Mouse (Mus musculus) neural tube, embryonic 11.5 days (tissue): ENCODE data around the gene Aamp. TPM values are rescaled to one million over a fixed set of nuclear protein-coding genes. Genes with fewer than 3 reads are reported as not detected.

ENCODE experiments used
- ATAC-seq: fragments of 200-750 bp; cut with Nextera tagmentation; 2 replicates; pipeline ENCODE4 v1.8.0; 2017; ENCODE audit warnings: moderate number of reproducible peaks, mild to moderate bottlenecking, moderate TSS enrichment, moderate library complexity; ENCODE audit not compliant: insufficient read depth, low FRiP score, low TSS enrichment
- DNase-seq: peaks from one replicate; pipeline ENCODE4 v3.0.0-alpha.2; 2015; ENCODE audit warnings: low spot score
- H3K27ac ChIP-seq: fragments of 300-500 bp; sonication (generic); 2 replicates; pipeline ENCODE4 v1.5.1; 2014; ENCODE audit warnings: low read depth, mild to moderate bottlenecking, low read length
- H3K27me3 ChIP-seq: fragments of 300-500 bp; sonication (generic); 2 replicates; pipeline ENCODE4 v1.6.1; 2014; ENCODE audit warnings: mild to moderate bottlenecking, low read length, mixed read lengths; ENCODE audit not compliant: control insufficient read depth, insufficient read depth
- H3K36me3 ChIP-seq: fragments of 300-500 bp; sonication (generic); 2 replicates; pipeline ENCODE4 v1.6.1; 2014; ENCODE audit warnings: mild to moderate bottlenecking, low read length, moderate library complexity, mixed read lengths; ENCODE audit not compliant: control insufficient read depth, insufficient read depth
- H3K4me1 ChIP-seq: fragments of 300-500 bp; sonication (generic); 2 replicates; pipeline ENCODE4 v1.6.1; 2014; ENCODE audit warnings: low read length, mixed read lengths; ENCODE audit not compliant: control insufficient read depth, insufficient read depth
- H3K4me2 ChIP-seq: fragments of 300-500 bp; sonication (generic); 2 replicates; pipeline ENCODE4 v1.6.1; 2014; ENCODE audit warnings: low read depth, mild to moderate bottlenecking, moderate library complexity
- H3K4me3 ChIP-seq: fragments of 300-500 bp; sonication (generic); 2 replicates; pipeline ENCODE4 v1.5.1; 2014; ENCODE audit warnings: low read depth, low read length
- H3K9ac ChIP-seq: fragments of 300-500 bp; sonication (generic); 2 replicates; pipeline ENCODE4 v1.6.1; 2014; ENCODE audit warnings: mild to moderate bottlenecking, low read length
- H3K9me3 ChIP-seq: fragments of 300-500 bp; sonication (generic); 2 replicates; pipeline ENCODE4 v1.6.1; 2016; ENCODE audit warnings: low read length; ENCODE audit not compliant: control insufficient read depth
- WGBS: fragments of 180-500 bp; shearing (Covaris S2); extraction: QIAGEN DNeasy Blood & Tissue Kit; methylation state at CpG from one replicate; pipeline ENCODE4 v1.1.7; 2014; 5-methylcytosine and 5-hydroxymethylcytosine counted together
- polyA plus RNA-seq: library from polyadenylated mRNA; unstranded; fragments of >200 nt; fragmentation: Nextera tagmentation; extraction: Ambion mirVana; gene quantifications from 2 replicates; pipeline ENCODE4 v1.2.1, GENCODE M21; 2014

Aamp gene
- polyA plus RNA-seq, 1 experiment from 2014 or later, result 215 TPM

DNA sequence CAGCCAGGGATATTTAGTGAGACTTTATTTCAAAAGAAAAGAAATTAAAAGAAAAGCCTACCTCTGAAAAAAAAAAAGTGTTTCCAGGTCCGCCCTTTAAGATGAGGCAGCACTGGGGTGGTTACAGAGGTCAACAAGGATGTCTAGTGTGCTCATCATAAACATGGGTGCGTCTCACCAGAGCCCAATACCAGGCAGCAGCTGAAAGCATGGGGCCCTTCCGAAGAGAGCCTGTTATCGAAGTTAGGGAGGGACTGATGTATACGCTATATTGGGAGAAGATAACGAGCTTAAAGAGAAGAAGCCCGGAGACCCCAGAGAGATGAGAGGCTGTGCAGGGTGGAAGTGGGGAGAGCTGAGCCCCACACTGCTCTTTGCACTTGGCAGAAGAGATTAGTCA, 45.4 kb downstream of the Aamp start:
- ATAC-seq, result no peak
- no peak for DNase-seq
- Histone ChIP-seq H3K36me3 (no peaks in the 10 kb centered on the region), H3K4me3 (no peak overlapping the region), H3K4me2 (no peak overlapping the region), H3K9ac (no peak overlapping the region), H3K9me3 (no peaks in the 10 kb centered on the region), H3K27ac (no peak overlapping the region), H3K27me3 (no peaks in the 10 kb centered on the region), H3K4me1 (peaks cover 23% of the 10 kb centered on the region; the same call in 1 of the 2 replicates)
- 80% methylated on average over 7 of the region's 7 CpGs for WGBS

DNA sequence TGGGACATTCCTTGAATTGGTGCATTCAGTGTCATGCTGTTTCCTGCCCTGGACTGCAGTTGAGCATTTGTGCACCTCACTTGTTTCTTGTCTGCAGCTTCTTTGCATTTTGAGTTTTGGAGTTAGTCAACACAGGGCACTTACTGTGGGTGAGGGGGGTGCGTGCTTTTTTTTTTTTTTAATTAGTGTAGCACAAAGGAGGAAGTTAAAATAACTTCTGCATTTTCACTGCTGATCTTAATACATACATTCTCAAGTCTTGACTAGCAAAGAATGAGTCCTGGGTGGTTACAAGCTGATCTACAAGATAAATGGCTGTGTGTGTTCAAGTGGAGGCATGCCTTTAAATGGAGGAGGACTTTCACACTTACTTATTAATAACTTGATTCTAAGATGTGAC, 46.4 kb downstream of the Aamp start:
- Histone ChIP-seq H3K4me3 (peak overlapping the region; percentile 98), H3K9me3 (no peaks in the 10 kb centered on the region), H3K27ac (no peak overlapping the region), H3K4me2 (peak overlapping the region; percentile 78), H3K4me1 (peaks cover 23% of the 10 kb centered on the region; the same call in 1 of the 2 replicates), H3K27me3 (no peaks in the 10 kb centered on the region), H3K36me3 (no peaks in the 10 kb centered on the region), H3K9ac (no peak overlapping the region)
- 76% methylated on average over 1 of the region's 1 CpGs for WGBS
- no peak for ATAC-seq
- DNase-seq, result no peak

DNA sequence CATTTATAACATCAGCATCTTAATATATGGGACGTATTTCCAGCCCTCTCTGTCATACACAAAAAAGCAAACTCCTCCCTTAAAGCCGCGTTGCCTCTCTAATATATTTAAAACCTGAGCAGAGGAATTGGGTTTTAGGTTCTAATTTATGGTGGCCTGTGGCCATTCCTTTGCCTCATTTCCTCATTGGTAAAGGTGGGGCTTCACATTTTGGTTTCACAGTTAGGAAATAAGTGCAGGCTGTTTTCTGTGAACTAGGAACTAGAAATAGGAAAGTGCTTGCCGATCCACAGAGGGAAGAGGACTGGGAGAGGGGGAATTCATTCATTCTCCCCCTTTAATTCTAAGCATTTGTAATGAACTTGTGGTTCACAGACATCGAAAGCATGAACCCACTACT, 46.9 kb downstream of the Aamp start:
- Histone ChIP-seq H3K4me3 (peak overlapping the region; percentile 98), H3K4me2 (peak overlapping the region; percentile 78), H3K9ac (peak overlapping the region; percentile 94), H3K4me1 (peaks cover 23% of the 10 kb centered on the region; the same call in 1 of the 2 replicates), H3K9me3 (no peaks in the 10 kb centered on the region), H3K27me3 (no peaks in the 10 kb centered on the region), H3K36me3 (no peaks in the 10 kb centered on the region), H3K27ac (no peak overlapping the region)
- WGBS, result 48% methylated on average over 5 of the region's 5 CpGs
- no peak for DNase-seq
- ATAC-seq, result no peak

DNA sequence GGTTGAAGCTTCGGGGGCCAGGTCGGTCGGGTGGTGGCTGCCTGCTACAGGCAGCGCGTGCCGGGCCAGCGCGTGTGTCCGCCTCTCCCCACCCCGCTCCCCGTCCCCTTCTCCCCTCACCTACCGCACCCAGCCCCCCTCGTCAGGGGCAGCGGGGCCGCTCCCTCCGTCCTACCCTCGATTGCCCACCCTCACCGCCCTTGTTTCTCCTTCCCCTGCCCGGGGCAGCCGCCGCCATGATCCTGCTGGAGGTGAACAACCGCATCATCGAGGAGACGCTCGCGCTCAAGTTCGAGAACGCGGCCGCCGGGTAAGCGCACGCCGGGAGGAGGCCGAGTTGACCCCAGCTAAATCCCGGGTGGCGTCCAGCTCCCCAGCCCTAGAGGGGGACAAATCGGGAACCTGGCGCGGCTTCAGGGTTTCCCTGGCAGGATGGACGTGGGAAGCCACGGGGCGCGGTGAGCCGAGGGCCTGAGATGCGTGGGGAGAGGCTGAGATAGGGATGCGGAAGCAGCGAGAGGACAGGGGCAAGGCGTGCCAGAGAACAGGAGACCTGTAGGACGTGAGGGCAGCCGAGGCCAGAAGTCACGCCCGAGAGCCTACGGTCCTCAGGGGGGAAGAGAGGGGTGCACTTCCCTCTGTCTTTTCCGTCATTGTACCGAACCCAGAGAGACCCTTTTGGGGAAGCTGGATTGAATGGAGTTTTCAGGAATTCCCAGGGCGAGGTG, 47.8 kb downstream of the Aamp start:
- Histone ChIP-seq H3K4me2 (peak overlapping the region; percentile 78), H3K9me3 (no peaks in the 10 kb centered on the region), H3K27me3 (no peaks in the 10 kb centered on the region), H3K36me3 (no peaks in the 10 kb centered on the region), H3K4me1 (peaks cover 23% of the 10 kb centered on the region; the same call in 1 of the 2 replicates), H3K9ac (peak overlapping the region; percentile 94), H3K27ac (peak overlapping the region; percentile 75), H3K4me3 (peak overlapping the region; percentile 98)
- WGBS, result under 1% methylated on average over 37 of the region's 57 CpGs
- ATAC-seq (peak; percentile 45), DNase-seq (no peak)

DNA sequence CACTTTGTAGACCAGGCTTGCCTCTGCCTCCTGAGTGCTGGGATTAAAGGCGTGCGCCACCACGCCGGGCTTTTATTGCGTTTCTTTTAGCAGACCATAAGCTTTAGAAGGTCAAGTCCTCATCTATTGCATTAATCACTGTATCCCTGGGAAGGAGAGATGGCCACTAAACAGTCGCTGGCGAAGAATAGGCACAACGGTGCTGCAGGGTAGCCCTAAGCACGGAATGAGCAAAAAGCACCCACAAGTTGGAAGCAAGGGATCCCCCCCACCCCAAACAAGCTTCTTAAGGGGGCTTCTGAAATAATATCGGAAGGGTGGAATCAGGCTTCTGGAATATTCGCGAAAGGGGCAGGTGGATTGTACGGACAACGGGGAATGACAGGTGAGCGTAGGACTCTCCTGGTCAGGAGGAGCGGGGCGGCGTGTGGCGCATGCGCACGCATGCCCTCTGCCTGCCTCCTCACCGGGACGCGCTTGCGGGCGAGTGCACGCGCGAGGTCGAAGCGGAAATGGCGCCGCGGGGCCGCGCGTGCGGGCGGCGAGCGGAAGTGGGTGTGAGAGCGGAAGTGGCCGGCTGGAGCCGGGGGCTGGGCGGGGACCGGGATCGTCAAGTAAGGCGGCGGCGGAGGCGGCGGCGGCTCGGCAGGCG, 48.5 kb downstream of the Aamp start, which contains the start of gene Arpc2:
Gene Arpc2 (plus strand): TSS at position 147 of the 652 bp plus-strand sequence.
- peak; percentile 99 for DNase-seq
- H3K36me3 ChIP-seq, result no peaks in the 10 kb centered on the region
- peak within 1 kb of the TSS; percentile 75 for H3K27ac ChIP-seq
- H3K4me3 ChIP-seq, result peak within 1 kb of the TSS; percentile 98
- peak; percentile 90 for ATAC-seq
- no peaks in the 10 kb centered on the region for H3K9me3 ChIP-seq
- WGBS, result 1% methylated on average over 33 of the region's 55 CpGs
- peak within 1 kb of the TSS; percentile 94 for H3K9ac ChIP-seq
- no peaks in the 10 kb centered on the region for H3K27me3 ChIP-seq
- peaks cover 23% of the 10 kb centered on the region; the same call in 1 of the 2 replicates for H3K4me1 ChIP-seq
- H3K4me2 ChIP-seq, result peak within 1 kb of the TSS; percentile 78

DNA sequence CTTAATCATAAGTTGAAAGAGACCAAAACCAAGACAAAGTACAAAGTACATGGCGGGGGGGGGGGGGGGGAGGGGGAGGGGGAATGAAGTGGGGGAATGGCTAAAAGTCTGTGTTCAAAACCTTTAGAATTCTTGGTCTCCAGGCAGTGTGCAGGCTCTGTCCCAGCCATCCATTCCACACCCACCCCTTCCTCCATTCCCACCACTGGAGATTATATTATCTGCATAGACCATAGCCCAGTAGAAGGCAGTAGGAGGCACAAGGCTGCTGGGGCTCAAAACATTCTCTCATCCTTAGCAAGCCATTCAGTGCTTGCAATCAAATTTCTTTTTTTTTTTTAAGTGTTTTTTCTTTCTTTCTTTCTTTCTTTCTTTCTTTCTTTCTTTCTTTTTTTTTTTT, 53.5 kb downstream of the Aamp start:
- no peak overlapping the region for H3K9ac ChIP-seq
- H3K4me2 ChIP-seq, result no peak overlapping the region
- no peak for DNase-seq
- no peak overlapping the region for H3K4me3 ChIP-seq
- H3K9me3 ChIP-seq, result no peaks in the 10 kb centered on the region
- H3K4me1 ChIP-seq, result no peaks in the 10 kb centered on the region
- H3K27ac ChIP-seq, result no peak overlapping the region
- H3K27me3 ChIP-seq, result no peaks in the 10 kb centered on the region
- ATAC-seq, result no peak
- no peaks in the 10 kb centered on the region for H3K36me3 ChIP-seq
- 50% methylated on average over 1 of the region's 1 CpGs for WGBS

DNA sequence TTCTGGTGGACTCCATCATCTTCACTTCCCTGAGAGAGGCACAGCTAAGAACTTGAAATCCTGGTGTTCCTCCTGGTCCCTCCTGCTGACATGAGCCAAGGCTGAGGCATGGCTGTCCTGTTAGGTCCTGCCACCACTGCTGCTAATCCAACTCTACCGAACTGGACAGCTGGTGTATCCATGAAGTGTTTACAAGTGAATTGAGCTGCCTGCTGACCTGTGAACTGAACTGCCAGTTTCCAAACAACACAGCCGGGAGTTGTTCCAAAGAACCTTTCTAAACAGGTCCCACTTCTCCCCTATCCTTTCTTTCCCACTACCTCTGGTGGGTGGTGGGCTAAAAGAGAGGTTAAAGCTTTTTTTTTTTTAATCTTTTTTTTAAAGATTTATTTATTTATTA, 54.6 kb downstream of the Aamp start:
- H3K4me3 ChIP-seq, result no peak overlapping the region
- DNase-seq (no peak), ATAC-seq (no peak)
- H3K27me3 ChIP-seq, result no peaks in the 10 kb centered on the region
- H3K36me3 ChIP-seq, result no peaks in the 10 kb centered on the region
- H3K4me2 ChIP-seq, result no peak overlapping the region
- H3K4me1 ChIP-seq, result no peaks in the 10 kb centered on the region
- H3K9ac ChIP-seq, result no peak overlapping the region
- H3K27ac ChIP-seq, result no peak overlapping the region
- 79% methylated on average over 2 of the region's 2 CpGs for WGBS
- H3K9me3 ChIP-seq, result no peaks in the 10 kb centered on the region; the same call in 1 of the 2 replicates
